Mouse (Mus musculus) cerebellum, adult 2 months (tissue): Measurements from ENCODE around the gene Pde10a.
A peak's percentile ranks its signal among the peaks of the same experiment; 100 is the strongest.

Experiments
- CTCF ChIP-seq: fragments of 200-500 bp; IDR thresholded peaks from 2 replicates; pipeline ENCODE4 v1.5.1; 2011; ENCODE audit warnings: low read depth, mild to moderate bottlenecking, control low read depth, low read length, moderate library complexity, borderline replicate concordance; ENCODE audit not compliant: insufficient read depth
- POLR2A ChIP-seq: fragments of 200-500 bp; IDR thresholded peaks from 2 replicates; pipeline ENCODE4 v1.6.1; 2011; ENCODE audit warnings: low read length, control low read depth, borderline replicate concordance; ENCODE audit not compliant: insufficient read depth

DNA sequence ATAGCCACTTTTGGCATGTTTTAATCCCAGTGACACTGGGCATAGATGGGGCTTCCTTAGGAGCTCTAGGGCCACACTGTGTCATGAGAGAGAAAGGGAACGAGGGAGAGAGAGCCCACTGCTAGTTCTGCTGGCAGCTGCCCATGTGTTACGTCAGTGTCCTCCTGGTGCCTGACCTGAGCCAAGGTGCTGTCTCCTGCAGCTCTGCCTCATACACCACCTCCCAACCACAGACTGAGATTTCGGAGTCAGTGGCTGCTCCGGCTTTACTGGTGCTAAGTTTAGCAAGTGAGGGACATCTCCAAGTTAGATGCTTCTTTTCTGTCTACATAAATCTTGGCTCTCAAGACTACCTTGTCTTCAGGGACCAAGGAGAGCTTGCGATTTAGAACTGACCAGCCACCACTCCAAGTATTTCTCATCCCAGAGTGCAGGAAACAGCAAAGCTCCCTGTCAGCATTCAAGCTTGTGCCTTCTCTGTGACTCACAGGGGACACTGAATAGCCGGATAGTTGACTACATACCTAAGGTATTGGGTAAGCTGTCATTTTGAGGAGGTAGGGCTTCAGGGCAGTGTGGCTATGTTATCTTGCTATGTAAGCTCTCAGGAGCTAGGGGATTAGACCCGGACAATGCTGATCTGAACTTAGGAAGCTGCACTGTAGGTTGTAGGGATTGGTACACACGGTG is 27.3 kb downstream of the Pde10a start:
- TF ChIP-seq POLR2A = peak; percentile 75; the same call in 1 of the 2 replicates
- TF ChIP-seq CTCF = no peak
